Mouse (Mus musculus): ENCODE measurements around the gene Hhat. TPM values are rescaled to one million over a fixed set of nuclear protein-coding genes. Genes with fewer than 3 reads are reported as not detected.

Gene Hhat
- total RNA-seq, 2 experiments from 2014 or later: 0.48 to 0.54 TPM

DNA sequence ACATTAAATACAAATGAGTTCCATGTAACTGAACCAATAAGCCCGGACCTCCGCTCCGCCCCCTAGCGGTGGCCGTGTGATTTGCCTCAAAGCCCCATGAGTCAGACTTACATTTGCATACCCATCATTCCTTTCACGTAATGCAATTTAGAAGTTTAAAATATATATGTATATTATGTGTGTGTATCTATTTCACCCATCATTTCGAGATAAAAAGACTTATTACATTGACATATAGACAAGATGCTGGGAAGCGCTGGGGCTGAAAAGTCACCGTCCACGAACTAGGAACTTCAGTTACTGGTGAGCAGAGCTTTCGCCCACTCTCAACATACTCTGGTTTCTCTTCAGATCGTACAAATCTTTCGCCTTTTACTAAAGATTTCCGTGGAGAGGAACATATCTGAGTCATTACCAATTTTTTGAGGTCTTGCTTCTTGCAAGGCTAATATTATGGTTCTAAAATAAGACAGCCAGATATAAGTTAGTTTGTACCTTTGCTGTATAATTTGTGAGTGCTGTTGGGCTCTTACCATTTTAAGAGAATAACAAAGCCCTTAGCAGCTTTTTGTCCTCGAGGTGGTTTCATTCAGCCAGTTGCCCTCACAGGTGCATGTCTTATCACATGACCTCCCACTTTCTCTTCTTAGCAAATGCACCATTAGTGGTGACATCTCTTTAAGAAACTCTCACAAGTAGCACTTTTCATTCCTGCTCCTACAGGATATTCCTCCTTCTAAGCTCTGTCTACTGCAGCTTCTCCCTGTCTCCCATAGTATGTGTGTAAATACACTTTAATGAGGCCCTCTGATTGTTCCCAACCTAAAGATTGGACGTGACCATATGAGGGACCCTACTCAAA is 25.6 kb downstream of the Hhat start:
- intact Hi-C loops (cut with DNase I): no loop called here

DNA sequence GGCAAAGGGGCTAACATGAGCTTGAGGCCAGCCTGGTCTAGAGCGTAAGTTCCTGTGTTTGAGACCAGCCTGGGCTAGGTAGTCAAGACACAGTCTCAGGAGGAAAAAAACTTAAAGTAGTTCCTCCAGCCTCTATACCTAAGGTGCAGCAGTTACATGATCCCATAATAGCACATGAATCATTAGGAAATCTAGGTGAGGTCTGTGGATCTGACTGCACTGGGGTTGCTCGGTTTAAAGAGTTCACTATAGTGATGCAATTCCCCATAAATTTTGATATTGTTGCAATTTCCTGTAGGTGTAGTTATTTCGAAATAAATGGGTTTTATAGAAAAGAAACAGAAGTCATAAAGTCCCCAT is 26.2 kb downstream of the Hhat start:
- no peak for DNase-seq
- intact Hi-C loops (cut with DNase I): no loop called here

More for the DNA sequence above, 25.6 kb downstream of the Hhat start:
- no peak for DNase-seq

DNA sequence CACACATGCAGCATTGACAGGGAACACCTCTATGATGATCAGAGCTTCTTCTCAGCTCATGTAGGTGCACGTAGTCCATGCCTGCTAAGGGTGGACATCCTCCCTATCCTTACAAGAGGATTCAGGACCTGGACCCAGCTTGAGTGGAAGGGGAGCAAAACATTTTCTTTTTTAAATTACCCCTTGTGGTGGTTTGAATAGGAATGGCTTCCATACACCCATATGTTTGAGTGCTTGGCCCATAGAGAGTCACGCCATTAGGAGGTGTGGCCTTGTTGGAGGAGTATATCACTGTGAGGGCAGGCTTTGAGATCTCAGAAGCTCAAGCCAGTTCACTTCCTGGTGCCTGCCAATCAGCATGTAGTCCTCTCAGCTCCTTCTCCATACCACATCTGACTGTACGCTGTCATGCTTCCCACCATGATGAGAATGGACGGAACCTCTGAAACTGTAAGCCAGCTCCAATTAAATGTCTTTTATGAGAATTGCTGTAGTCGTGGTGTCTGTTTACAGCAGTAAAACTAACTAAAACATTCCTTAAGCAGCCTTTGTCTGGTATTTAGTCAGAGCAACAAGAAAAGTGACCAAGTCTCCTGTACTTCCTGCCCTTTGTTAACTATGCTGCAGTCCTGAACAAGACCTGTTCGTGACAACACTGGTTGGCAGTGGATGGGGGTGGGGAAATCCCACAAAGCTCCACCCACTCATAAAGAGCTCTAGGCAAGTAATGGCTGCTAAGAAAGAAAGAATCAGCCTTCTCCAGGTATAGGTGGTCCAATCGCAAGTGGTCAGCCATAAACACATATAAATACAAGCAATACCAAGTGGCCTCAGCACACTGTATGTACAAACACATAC is 28.4 kb downstream of the Hhat start:
- intact Hi-C loops (cut with DNase I): no loop called here

DNA sequence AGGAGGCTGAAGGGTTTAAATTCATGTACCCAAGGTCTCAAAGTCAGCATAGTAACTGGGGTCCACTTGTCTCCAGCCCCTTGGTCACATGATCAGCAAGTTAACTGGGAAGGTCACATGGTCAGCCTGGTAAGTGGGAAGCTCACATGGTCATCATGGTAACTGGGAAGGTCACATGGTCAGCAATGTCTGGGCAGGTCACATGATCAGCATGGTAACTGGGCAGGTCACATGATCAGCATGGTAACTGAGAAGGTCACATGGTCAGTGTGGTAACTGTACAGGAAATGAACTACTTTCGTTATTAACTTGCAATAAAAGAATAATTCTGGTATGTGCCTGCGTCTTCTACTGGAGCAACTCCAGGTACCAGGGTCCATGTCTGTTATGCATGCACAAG is 29.1 kb downstream of the Hhat start:
- DNase-seq: no peak
- intact Hi-C loops (cut with DNase I): no loop called here

More for the DNA sequence above, 28.4 kb downstream of the Hhat start:
- no peak for DNase-seq

DNA sequence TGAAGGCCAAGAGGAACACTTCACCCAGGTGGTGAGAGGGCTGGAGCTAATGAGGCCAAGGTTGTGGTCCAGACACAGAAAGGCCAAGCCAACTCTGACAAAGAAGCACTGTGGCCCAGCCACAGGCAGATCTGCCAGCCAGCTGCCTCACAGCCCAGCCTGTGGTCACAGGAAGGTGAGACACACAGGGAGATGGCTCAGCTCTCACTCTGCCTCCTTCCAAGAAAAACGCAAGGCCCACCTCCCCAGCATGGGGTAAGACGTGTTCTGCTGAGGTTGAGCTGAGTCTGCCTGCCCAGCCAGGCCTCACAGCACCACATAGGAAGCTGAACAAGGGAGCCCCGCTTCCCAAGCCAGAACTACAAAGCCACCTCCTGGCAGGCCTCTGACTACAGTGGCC is 34.5 kb downstream of the Hhat start:
- DNase-seq: no peak

DNA sequence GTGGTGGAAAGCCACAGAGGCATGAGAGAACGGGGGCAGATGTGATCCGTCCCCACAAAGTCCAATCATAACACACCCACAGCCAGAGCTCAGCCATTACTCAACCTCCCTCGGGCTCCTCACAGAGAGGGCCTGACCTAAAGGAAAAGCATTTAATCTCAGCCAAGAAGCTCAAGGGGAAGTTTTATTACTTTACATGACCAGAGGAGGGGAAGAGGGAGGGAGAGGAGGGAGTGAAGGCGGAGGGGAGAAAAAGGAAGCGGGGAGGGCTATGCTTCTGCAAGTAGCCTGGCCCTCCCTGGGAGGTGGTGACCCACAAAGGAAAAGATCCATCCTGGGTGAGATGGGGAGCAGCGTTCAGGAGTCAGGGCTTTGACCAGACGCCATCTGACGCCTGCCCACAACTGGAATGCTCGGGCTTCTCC is 35.0 kb downstream of the Hhat start:
- intact Hi-C loops (cut with DNase I): no loop called here
- DNase-seq: no peak

More for the DNA sequence above, 34.5 kb downstream of the Hhat start:
- intact Hi-C loops (cut with DNase I): no loop called here

DNA sequence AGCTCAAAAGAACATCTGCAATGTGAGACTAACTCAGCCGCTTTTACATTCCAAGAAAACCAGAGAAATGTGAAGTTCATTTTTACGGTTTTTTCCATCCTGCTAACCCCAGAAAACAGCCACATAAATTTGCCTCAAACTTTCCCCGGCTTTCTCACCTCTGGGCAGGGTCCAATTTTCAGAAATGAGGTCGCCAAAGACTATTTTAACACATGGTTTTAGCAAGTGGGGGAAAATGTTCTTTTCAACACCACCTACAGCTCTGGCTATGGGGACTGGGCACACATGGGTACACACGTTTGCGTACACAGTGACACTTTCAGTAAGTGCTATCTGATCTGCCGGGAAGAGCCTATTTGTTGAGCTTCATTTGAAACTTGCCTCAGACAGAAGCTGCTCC is 40.5 kb downstream of the Hhat start:
- intact Hi-C loops (cut with DNase I): no loop called here
- DNase-seq: no peak

DNA sequence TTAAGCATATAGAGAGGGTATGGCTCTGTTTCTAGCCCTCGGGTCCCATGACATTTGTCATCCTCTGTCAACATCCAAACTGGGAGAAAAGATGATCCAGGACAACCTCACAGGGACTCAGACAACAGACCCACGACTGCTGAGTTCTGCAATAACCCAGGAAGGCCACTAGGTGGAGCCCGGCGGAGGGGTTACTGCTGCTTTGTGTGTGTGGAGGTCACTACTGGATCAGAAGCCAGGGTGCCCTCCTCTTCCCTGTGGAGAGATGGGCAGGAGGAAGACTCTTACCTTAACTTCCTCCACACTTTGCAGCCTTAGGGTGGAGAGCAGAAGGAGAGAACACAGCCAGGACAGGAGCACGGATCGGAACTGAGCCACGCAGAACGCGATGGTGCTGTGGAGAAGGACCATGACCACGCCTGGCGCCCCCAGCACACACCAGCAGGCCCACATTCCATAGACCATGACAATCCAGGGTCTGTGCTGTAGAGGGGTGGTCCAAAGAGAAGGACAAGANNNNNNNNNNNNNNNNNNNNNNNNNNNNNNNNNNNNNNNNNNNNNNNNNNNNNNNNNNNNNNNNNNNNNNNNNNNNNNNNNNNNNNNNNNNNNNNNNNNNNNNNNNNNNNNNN is 43.9 kb downstream of the Hhat start:
- intact Hi-C loops (cut with DNase I): loop anchor here (2.0 to 5.0 kb wide), 2 partner anchors 55 to 186 kb away; no protein-coding TSS in a partner anchor
- peak; percentile 38 to 49 for DNase-seq

DNA sequence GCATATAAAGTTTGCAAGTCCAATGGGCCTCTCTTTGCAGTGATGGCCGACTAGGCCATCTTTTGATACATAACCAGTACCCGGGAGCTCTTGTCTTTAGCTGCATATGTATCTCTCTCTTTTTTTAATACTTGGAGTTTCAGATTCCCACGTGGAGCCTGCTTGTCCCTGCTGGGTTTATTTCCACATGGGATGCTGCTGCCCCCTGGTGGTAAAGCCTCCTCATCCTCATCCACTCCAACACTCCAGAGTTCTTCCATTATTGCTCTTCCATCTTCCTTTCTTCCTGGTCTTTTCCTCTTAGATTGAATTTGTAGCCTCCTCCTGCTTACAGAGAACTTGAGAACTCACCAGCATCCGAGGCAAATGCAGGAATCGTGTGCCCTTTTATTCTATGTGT is 48.9 kb downstream of the Hhat start:
- intact Hi-C loops (cut with DNase I): no loop called here
- peak in 1 of 2 experiments; percentile 18 for DNase-seq

DNA sequence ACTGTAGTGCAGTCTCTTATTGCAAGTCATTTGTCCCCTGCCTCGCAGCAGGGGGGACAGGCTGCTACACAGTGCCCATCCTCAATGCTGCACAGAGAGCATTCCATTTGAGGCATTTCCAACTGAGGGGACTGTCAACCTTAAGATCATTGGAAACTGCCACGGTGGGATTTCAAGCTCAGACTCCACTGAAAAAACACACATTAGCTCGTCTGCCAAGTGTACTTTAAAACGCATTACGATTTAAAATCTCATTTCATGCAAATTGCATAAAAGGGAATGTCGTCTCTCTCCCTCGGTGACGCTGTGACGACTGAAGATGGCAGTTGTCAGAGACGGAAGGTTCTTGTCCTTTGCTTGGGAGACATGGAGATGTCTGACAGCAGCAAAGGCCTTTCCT is 50.9 kb downstream of the Hhat start:
- intact Hi-C loops (cut with DNase I): no loop called here
- DNase-seq: no peak

DNA sequence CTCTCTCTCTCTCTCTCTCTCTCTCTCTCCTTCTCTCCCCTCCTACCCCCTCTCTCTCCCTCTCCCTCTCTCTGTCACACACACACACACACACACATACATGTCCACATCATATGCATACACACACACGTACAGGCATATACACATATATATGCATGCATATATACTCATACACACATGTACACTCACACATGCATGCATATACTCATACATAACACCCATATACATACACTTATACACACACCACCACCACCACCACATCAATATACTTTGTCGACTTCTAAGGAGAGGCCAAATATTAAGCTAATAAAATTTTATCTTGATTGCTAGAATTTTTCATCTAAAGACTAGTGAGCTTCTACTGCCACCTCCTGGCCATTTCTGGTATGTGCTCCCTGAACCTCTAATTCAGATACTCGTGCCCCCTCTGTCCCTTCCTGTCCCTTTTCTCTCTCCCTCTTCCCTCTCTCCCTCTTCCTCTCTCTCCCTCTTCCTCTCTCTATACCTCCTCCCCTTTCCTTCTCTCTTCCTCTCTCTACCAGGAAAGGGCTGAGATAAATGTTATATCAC is 59.2 kb downstream of the Hhat start:
- no peak for DNase-seq
- intact Hi-C loops (cut with DNase I): loop anchor here (2.0 to 10.0 kb wide), 3 partner anchors 115 to 877 kb away; partner anchors contain the start of gene Kcnh1

DNA sequence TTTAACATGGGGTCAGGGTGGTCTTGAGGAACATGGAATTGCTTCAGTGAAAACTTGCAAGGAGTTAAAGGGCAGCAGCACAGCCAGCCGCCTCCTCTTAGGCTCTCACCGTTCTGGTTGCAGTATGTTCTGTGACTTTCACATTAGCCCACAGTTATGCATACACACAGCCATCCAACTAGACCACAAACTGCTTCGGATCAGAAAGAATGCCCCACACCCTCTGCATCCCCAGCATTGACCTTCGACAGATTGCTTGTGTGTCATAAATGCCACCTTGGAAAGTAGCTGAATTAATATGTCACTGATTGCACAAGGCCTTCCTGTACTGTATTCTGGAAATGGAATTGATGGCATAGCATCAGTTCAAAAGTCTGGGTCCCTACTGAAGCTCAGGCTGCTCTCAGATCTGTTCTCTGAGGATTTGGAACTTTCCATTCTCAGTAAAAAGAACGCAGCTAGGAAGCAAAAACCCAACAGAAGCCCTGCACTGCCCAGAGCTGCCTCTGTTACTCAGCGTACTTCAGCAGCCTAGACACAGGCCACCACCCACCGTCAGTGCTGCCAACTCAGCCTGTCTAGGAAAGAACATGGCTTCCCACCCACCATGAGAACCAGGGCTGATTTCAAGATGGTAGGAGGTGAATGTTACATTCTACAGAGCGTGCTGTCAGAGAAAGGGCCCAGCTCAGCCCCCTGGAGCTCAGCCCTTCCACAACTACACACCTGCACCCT is 70.5 kb downstream of the Hhat start:
- DNase-seq: no peak
- intact Hi-C loops (cut with DNase I): no loop called here

DNA sequence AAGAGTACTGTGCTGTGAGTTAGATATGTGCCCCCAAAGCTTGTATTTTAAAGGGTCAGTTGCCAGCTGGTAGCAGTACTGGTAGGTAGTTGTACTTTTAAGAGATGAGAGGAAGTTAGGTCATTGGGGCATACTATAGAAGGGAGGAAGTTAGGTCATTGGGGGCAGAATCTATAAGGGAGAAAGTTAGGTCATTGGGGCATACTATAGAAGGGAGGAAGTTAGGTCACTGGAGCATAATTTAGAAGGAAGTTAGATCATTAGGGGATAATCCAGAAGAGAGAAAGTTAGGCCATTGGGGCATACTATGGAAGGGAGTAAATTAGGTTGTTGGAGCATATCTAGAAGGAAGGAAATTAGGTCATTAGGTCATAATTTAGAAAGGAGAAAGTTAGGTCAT is 71.9 kb downstream of the Hhat start:
- intact Hi-C loops (cut with DNase I): no loop called here
- DNase-seq: no peak

DNA sequence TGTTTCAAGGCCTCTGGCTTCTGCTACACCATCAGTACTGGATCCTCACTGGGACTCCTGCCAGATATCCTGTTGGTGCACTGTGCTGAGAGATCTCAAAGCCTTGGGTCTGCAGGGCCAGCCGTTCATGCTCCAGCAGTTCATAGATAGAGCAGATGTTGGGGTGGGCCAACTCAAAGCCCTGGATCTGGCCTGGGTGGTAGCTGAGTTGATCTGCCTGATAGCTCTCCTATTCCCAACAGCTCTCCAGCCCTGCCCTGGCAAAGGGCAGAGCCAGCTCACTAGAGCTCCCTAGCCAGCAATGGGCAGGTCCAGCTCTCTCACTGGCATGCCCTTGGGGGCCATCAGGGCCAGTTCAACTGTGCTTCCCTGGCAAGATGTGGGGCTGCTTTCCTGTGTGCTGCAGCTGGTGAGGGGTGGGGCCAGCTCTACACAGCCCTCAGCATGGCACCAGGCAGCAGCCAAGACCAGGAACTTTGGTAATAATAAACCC is 74.6 kb downstream of the Hhat start:
- no peak for DNase-seq
- intact Hi-C loops (cut with DNase I): no loop called here

DNA sequence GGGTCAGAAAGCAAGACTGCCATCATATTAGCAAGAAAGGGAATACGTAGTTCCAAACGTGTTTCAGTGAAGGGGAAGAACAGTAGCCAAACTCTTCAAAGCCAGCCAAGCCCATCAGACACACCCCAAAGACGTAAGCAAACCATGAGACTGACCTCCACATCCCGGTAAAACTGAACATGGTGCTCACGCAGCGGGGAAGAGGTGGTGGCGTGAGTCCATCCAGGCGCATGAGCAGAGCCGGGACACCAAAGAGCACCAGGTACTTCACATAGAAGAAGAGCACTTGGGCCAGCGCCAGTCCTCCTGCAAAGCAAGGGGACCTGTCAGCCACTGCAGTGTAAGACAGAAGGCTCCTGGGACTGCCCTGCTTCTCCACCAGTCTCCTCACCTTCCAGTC is 77.4 kb downstream of the Hhat start:
- DNase-seq: no peak
- intact Hi-C loops (cut with DNase I): no loop called here

DNA sequence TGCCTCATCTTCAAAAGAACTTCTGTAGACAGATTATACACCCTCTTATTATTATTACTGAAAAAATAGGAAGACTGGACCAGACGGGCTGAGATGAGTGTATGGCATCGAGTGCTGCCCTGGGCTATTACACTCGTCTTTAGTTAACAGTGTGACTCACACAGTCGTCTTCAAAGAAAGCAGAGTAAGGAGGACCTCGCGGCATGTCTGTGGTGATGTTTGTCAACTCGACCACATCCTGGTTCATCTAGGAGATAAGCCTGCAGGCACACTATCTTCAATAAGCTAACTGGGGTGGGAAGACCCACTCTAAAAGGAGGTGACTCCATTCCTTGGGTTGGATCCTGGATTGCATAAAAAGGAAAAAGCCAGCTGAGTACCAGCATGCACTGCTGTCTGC is 78.0 kb downstream of the Hhat start:
- no peak for DNase-seq
- intact Hi-C loops (cut with DNase I): no loop called here

DNA sequence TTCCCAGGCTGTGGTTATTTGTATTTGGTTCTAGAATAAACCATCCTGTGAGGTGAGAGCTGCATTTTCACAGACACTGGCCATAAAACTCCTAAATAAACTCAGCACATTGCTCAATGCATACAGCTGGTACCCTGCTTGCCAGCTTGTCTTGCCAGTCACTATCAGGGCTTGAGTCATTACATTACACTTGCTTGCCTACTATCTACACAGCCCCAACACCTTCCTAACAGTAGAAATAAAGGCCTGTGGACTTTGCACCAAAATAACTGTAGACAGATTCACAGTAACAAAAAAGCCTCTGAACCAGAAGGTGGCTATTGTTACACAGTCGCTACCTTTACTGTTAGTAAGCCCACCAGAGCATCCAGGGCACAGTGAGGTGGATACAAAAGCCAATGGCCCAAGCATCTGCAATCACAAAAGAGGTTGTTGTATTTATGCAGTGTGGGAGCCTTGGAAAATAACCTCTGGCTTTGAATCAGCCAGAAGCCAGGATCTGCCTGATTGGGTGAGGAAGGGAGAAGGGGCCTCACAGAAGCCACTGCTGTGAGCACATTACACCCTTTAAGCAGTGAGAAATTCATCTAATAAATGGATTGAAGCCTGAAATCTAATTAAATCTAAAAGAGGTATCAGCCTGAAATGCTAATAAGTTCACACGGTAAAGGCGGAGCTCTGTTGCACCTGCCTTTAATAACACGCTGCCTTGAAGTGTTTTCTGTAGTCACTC is 88.6 kb downstream of the Hhat start:
- no peak for DNase-seq
- intact Hi-C loops (cut with DNase I): no loop called here

DNA sequence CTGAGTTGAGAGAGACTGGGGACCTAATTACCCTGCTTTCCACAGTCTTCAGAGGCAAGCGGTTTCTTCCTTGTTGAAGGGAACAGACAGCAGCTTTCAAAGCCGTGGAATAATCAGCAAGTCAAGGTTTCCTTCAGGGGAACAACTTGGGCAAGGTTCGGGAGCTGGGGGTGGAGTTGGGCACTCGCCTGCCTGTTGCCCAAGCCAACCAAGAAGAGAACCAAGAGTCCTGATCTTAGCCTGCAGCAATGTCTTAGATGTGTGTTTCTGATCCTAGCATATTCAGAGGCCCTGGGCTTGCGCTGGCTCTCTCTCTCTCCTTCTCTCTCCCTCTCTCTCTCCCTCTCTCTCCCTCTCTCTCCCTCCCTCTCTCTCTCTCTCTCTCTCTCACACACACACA is 93.8 kb downstream of the Hhat start:
- no peak for DNase-seq
- intact Hi-C loops (cut with DNase I): no loop called here

DNA sequence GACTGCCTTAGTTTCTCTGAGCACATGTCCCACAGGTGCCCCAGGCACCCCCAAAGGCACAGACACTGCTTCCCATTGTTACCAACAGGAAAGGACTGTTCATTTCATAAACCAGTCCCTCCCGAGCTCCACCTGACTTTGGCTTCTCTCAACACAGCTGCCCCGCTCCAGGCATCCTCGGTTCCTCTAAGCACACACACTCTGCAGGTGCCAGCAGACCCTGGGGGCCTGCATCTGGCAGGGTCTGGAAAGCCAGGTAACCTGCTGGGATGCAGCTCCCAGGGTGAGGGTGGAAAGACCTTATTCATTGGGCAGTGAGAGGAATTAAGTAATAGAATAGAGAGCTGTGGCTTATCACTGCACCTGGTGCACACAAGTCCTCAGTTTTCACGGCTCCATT is 107.4 kb downstream of the Hhat start:
- DNase-seq: no peak
- intact Hi-C loops (cut with DNase I): no loop called here

All from gastrocnemius, postnatal 36 days (tissue).